ENCODE assay signal across 21 mouse cellular contexts in genomic region chr17:84328526-84328925, GRCm38 (mm10).
DNase-seq lines count a peak whose midpoint lies in the region; ATAC-seq and TF ChIP-seq lines count a peak whose summit lies in the region.
"Had no signal": no experiment of that assay in that cellular context is flagged by ENCODE, and none has a peak within 500 bp of the region (broad histone marks: within the 10 kb centered on the region; RNA-seq: fewer than 3 reads in every experiment).

No protein-coding gene starts in this region.

- no peak overlapping the region for H3K4me2 ChIP-seq in stomach, postnatal 0 days (replicated peaks; ENCODE audit: low read depth)
- H3K4me2 ChIP-seq in forebrain, embryonic 15.5 days (replicated peaks), result no peak overlapping the region
- H3K4me2 ChIP-seq: liver, embryonic 12.5 days; midbrain, embryonic 12.5 days; neural tube, embryonic 13.5 days had no signal

- no peaks in the 10 kb centered on the region for H3K4me1 ChIP-seq in stomach, postnatal 0 days (replicated peaks; ENCODE audit: control insufficient read depth, insufficient read depth)
- no peaks in the 10 kb centered on the region for H3K4me1 ChIP-seq in forebrain, embryonic 15.5 days
- H3K4me1 ChIP-seq: midbrain, embryonic 12.5 days had no signal

- DNase-seq in thymus, postnatal 25 days, result peak; percentile 22
- no peak for DNase-seq in thymus, postnatal 0 days (ENCODE audit: low spot score)
- peak; percentile 5 for DNase-seq in MEL-GATA-1-ER (ENCODE audit: extremely low read depth, low read depth)
- peak; percentile 66 for DNase-seq in induced T-regulatory cell, adult 2 months (ENCODE audit: low read depth)
- no peak for DNase-seq in stomach, postnatal 0 days (ENCODE audit: low spot score)
- DNase-seq in ovary, postnatal 10 days (ENCODE audit: low spot score), result no peak
- DNase-seq in left cerebral cortex, adult 2 months (ENCODE audit: extremely low spot score in 1 of 2, low spot score in 2 of 2), result no peak
- DNase-seq: adrenal gland, postnatal 25 days; cerebellum, adult 8-10 months; gastrocnemius, postnatal 10 days; kidney, adult 2 months; kidney, postnatal 10 days; layer of hippocampus, postnatal 36 days; lung, adult 2 months; thymus, postnatal 4 days had no signal

- H3K36me3 ChIP-seq in stomach, postnatal 0 days (ENCODE audit: control insufficient read depth, insufficient read depth, low read length), result no peaks in the 10 kb centered on the region
- H3K36me3 ChIP-seq in forebrain, embryonic 15.5 days, result no peaks in the 10 kb centered on the region
- H3K36me3 ChIP-seq: neural tube, embryonic 13.5 days had no signal

- no peaks in the 10 kb centered on the region for H3K9me3 ChIP-seq in stomach, postnatal 0 days (ENCODE audit: control insufficient read depth, low read length)
- H3K9me3 ChIP-seq in forebrain, embryonic 15.5 days, result no peaks in the 10 kb centered on the region
- H3K9me3 ChIP-seq: liver, embryonic 12.5 days; midbrain, embryonic 12.5 days; neural tube, embryonic 13.5 days had no signal

- H3K9ac ChIP-seq in stomach, postnatal 0 days (ENCODE audit: low read length), result no peak overlapping the region
- no peak overlapping the region for H3K9ac ChIP-seq in forebrain, embryonic 15.5 days (replicated peaks)
- H3K9ac ChIP-seq: liver, embryonic 12.5 days; midbrain, embryonic 12.5 days; neural tube, embryonic 13.5 days had no signal

- H3K27ac ChIP-seq in stomach, postnatal 0 days (replicated peaks), result no peak overlapping the region
- no peak overlapping the region for H3K27ac ChIP-seq in left cerebral cortex, adult 2 months
- no peak overlapping the region for H3K27ac ChIP-seq in forebrain, embryonic 15.5 days (replicated peaks)
- H3K27ac ChIP-seq: hindbrain, postnatal 0 days; layer of hippocampus, adult 2 months; liver, embryonic 12.5 days; midbrain, embryonic 12.5 days; neural tube, embryonic 13.5 days had no signal

- intact Hi-C loops in left cerebral cortex, adult 2 months (cut with DNase I), result no loop called here

- no peak overlapping the region for H3K4me3 ChIP-seq in stomach, postnatal 0 days (ENCODE audit: low read depth, low read length)
- no peak overlapping the region for H3K4me3 ChIP-seq in left cerebral cortex, adult 2 months
- H3K4me3 ChIP-seq in forebrain, embryonic 15.5 days, result no peak overlapping the region
- H3K4me3 ChIP-seq: layer of hippocampus, adult 2 months; liver, embryonic 12.5 days; midbrain, embryonic 12.5 days; neural tube, embryonic 13.5 days had no signal

- TF ChIP-seq CTCF in stomach, postnatal 0 days (IDR thresholded peaks at IDR 0.05; ENCODE audit: low read depth), result no peak
- no peak for TF ChIP-seq CTCF in left cerebral cortex, adult 2 months (IDR thresholded peaks at IDR 0.05)

- no peaks in the 10 kb centered on the region for H3K27me3 ChIP-seq in stomach, postnatal 0 days (ENCODE audit: control insufficient read depth, insufficient read depth, low read length)
- H3K27me3 ChIP-seq in forebrain, embryonic 15.5 days, result no peaks in the 10 kb centered on the region
- H3K27me3 ChIP-seq: liver, embryonic 12.5 days; midbrain, embryonic 12.5 days; neural tube, embryonic 13.5 days had no signal

- no peak for TF ChIP-seq EP300 in stomach, postnatal 0 days (optimal IDR thresholded peaks at IDR 0.05)

- WGBS in stomach, postnatal 0 days, result 55% methylated on average over 2 of the region's 2 CpGs
- 92% methylated on average over 2 of the region's 2 CpGs for WGBS in forebrain, embryonic 15.5 days

- ATAC-seq in stomach, postnatal 0 days (ENCODE audit: low FRiP score, low TSS enrichment), result 0 out of 2 replicates have a peak, but pooled peaks have one; percentile 51
- no peak for ATAC-seq in forebrain, embryonic 15.5 days (replicated peaks)
- ATAC-seq: hindbrain, postnatal 0 days; liver, embryonic 12.5 days had no signal

Comparison
In these comparisons a context has a peak if more than half of its experiments do, and no peak if none do; other contexts are left out.
1. DNase-seq: peak in thymus, postnatal 25 days (single experiment), MEL-GATA-1-ER (single experiment) and induced T-regulatory cell, adult 2 months (single experiment); none in thymus, postnatal 0 days (single experiment), stomach, postnatal 0 days (single experiment), ovary, postnatal 10 days (single experiment) and left cerebral cortex, adult 2 months (0 of 2).